Mouse (Mus musculus) neural tube, embryonic 13.5 days (tissue): Measurements from ENCODE around the gene Catsperd. TPM values are rescaled to one million over a fixed set of nuclear protein-coding genes. Genes with fewer than 3 reads are reported as not detected.

ENCODE experiments used
- ATAC-seq: fragments of 200-750 bp; cut with Nextera tagmentation; 2 replicates; pipeline ENCODE4 v1.8.0; 2017; ENCODE audit warnings: low read depth, mild to moderate bottlenecking, moderate TSS enrichment, moderate library complexity
- H3K27ac ChIP-seq: fragments of 300-500 bp; sonication (generic); replicated peaks from 2 replicates; pipeline ENCODE4 v1.5.1; 2015; ENCODE audit warnings: moderate library complexity, mild to moderate bottlenecking, inconsistent platforms
- H3K27me3 ChIP-seq: fragments of 300-500 bp; sonication (generic); 2 replicates; pipeline ENCODE4 v1.6.1; 2015; ENCODE audit warnings: mild to moderate bottlenecking, inconsistent platforms
- H3K36me3 ChIP-seq: fragments of 300-500 bp; sonication (generic); 2 replicates; pipeline ENCODE4 v1.6.1; 2015; ENCODE audit warnings: mild to moderate bottlenecking, inconsistent platforms
- H3K4me1 ChIP-seq: fragments of 300-500 bp; sonication (generic); replicated peaks from 2 replicates; pipeline ENCODE4 v1.6.1; 2015; ENCODE audit warnings: inconsistent platforms
- H3K4me2 ChIP-seq: fragments of 300-500 bp; sonication (generic); 2 replicates; pipeline ENCODE4 v1.6.1; 2015; ENCODE audit warnings: inconsistent platforms, mild to moderate bottlenecking, moderate library complexity
- H3K4me3 ChIP-seq: fragments of 300-500 bp; sonication (generic); 2 replicates; pipeline ENCODE4 v1.5.1; 2015; ENCODE audit warnings: mild to moderate bottlenecking, inconsistent platforms
- H3K9ac ChIP-seq: fragments of 300-500 bp; sonication (generic); 2 replicates; pipeline ENCODE4 v1.6.1; 2015; ENCODE audit warnings: moderate library complexity, mild to moderate bottlenecking, inconsistent platforms
- H3K9me3 ChIP-seq: fragments of 300-500 bp; sonication (generic); 2 replicates; pipeline ENCODE4 v1.6.1; 2016; ENCODE audit warnings: inconsistent platforms
- WGBS: fragments of 180-500 bp; shearing (Covaris S2); methylation state at CpG from one replicate; pipeline ENCODE4 v1.1.7; 2015; 5-methylcytosine and 5-hydroxymethylcytosine counted together
- polyA plus RNA-seq: library from polyadenylated mRNA; unstranded; fragments of >200 nt; fragmentation: Nextera tagmentation; extraction: Ambion mirVana; gene quantifications from 2 replicates; pipeline ENCODE4 v1.2.1, GENCODE M21; 2015

Catsperd gene
- polyA plus RNA-seq, 1 experiment from 2014 or later, result 1.7 TPM

- Histone ChIP-seq H3K9me3 (no peaks in the 10 kb centered on the region), H3K4me2 (no peak overlapping the region), H3K4me1 (no peaks in the 10 kb centered on the region), H3K9ac (no peak overlapping the region), H3K36me3 (no peaks in the 10 kb centered on the region), H3K27ac (no peak overlapping the region), H3K27me3 (no peaks in the 10 kb centered on the region), H3K4me3 (no peak overlapping the region)
- ATAC-seq, result no peak
- 86% methylated on average over 4 of the region's 4 CpGs for WGBS
Observed at GRCm38 (mm10) chr17:56643237-56643636, 15.3 kb downstream of the Catsperd start.

- 70% methylated on average over 12 of the region's 13 CpGs for WGBS
- no peak overlapping the region for H3K4me2 ChIP-seq
- H3K9me3 ChIP-seq, result no peaks in the 10 kb centered on the region
- H3K4me1 ChIP-seq, result 0 out of 2 replicates have a peak, but pooled peaks cover 8% of the 10 kb centered on the region
- H3K27me3 ChIP-seq, result no peaks in the 10 kb centered on the region
- no peaks in the 10 kb centered on the region for H3K36me3 ChIP-seq
- H3K27ac ChIP-seq, result no peak overlapping the region
- no peak overlapping the region for H3K4me3 ChIP-seq
- H3K9ac ChIP-seq, result no peak overlapping the region
- ATAC-seq, result no peak
Observed at GRCm38 (mm10) chr17:56647546-56647945, 19.6 kb downstream of the Catsperd start.

GRCm38 (mm10) chr17:56651801-56652200 lies 23.9 kb downstream of the Catsperd start:
- Histone ChIP-seq H3K4me2 (no peak overlapping the region), H3K9me3 (no peaks in the 10 kb centered on the region), H3K9ac (no peak overlapping the region), H3K4me1 (0 out of 2 replicates have a peak, but pooled peaks cover 8% of the 10 kb centered on the region), H3K27me3 (no peaks in the 10 kb centered on the region), H3K27ac (no peak overlapping the region), H3K4me3 (no peak overlapping the region), H3K36me3 (no peaks in the 10 kb centered on the region)
- ATAC-seq, result no peak
- 31% methylated on average over 10 of the region's 10 CpGs for WGBS

GRCm38 (mm10) chr17:56654771-56655170 lies 26.8 kb downstream of the Catsperd start:
- 85% methylated on average over 2 of the region's 2 CpGs for WGBS
- no peak overlapping the region for H3K4me3 ChIP-seq
- ATAC-seq, result no peak

GRCm38 (mm10) chr17:56655311-56655710 lies 27.4 kb downstream of the Catsperd start:
- no peak for ATAC-seq

More at GRCm38 (mm10) chr17:56654771-56655170, 26.8 kb downstream of the Catsperd start:
- Histone ChIP-seq H3K4me2 (no peak overlapping the region), H3K27ac (no peak overlapping the region), H3K9ac (no peak overlapping the region), H3K9me3 (no peaks in the 10 kb centered on the region), H3K27me3 (no peaks in the 10 kb centered on the region), H3K4me1 (0 out of 2 replicates have a peak, but pooled peaks cover 8% of the 10 kb centered on the region), H3K36me3 (no peaks in the 10 kb centered on the region)

GRCm38 (mm10) chr17:56656171-56656570 lies 28.2 kb downstream of the Catsperd start:
- H3K4me1 ChIP-seq, result 0 out of 2 replicates have a peak, but pooled peaks cover 8% of the 10 kb centered on the region
- no peak overlapping the region for H3K4me3 ChIP-seq
- H3K9ac ChIP-seq, result no peak overlapping the region
- no peaks in the 10 kb centered on the region for H3K36me3 ChIP-seq
- no peaks in the 10 kb centered on the region for H3K27me3 ChIP-seq
- H3K9me3 ChIP-seq, result no peaks in the 10 kb centered on the region
- WGBS, result 88% methylated on average over 6 of the region's 6 CpGs
- no peak overlapping the region for H3K4me2 ChIP-seq
- no peak for ATAC-seq
- H3K27ac ChIP-seq, result no peak overlapping the region

More at GRCm38 (mm10) chr17:56655311-56655710, 27.4 kb downstream of the Catsperd start:
- WGBS, result 79% methylated on average over 3 of the region's 3 CpGs
- H3K4me1 ChIP-seq, result 0 out of 2 replicates have a peak, but pooled peaks cover 8% of the 10 kb centered on the region
- H3K4me2 ChIP-seq, result no peak overlapping the region
- H3K36me3 ChIP-seq, result no peaks in the 10 kb centered on the region
- no peak overlapping the region for H3K9ac ChIP-seq
- H3K27ac ChIP-seq, result no peak overlapping the region
- no peaks in the 10 kb centered on the region for H3K27me3 ChIP-seq
- no peaks in the 10 kb centered on the region for H3K9me3 ChIP-seq
- no peak overlapping the region for H3K4me3 ChIP-seq

- no peak for ATAC-seq
Observed at GRCm38 (mm10) chr17:56663659-56664058, 35.7 kb downstream of the Catsperd start.

GRCm38 (mm10) chr17:56664333-56664732 lies 36.4 kb downstream of the Catsperd start:
- Histone ChIP-seq H3K4me2 (peak overlapping the region; percentile 3; the same call in 1 of the 2 replicates), H3K9me3 (no peaks in the 10 kb centered on the region), H3K36me3 (no peaks in the 10 kb centered on the region), H3K4me3 (no peak overlapping the region), H3K9ac (no peak overlapping the region), H3K4me1 (peaks cover 15% of the 10 kb centered on the region; the same call in 1 of the 2 replicates), H3K27ac (no peak overlapping the region), H3K27me3 (peaks cover 17% of the 10 kb centered on the region)
- WGBS, result 5% methylated on average over 10 of the region's 10 CpGs
- no peak for ATAC-seq

More at GRCm38 (mm10) chr17:56663659-56664058, 35.7 kb downstream of the Catsperd start:
- Histone ChIP-seq H3K27me3 (peaks cover 16% of the 10 kb centered on the region), H3K9me3 (no peaks in the 10 kb centered on the region), H3K36me3 (no peaks in the 10 kb centered on the region), H3K9ac (0 out of 2 replicates have a peak overlapping the region, but pooled peaks have one; percentile 2), H3K4me1 (peaks cover 15% of the 10 kb centered on the region; the same call in 1 of the 2 replicates), H3K4me2 (peak overlapping the region; percentile 3; the same call in 1 of the 2 replicates), H3K4me3 (no peak overlapping the region), H3K27ac (no peak overlapping the region)
- WGBS, result 62% methylated on average over 3 of the region's 3 CpGs

GRCm38 (mm10) chr17:56666384-56666783 lies 38.4 kb downstream of the Catsperd start:
- H3K9me3 ChIP-seq, result no peaks in the 10 kb centered on the region
- H3K9ac ChIP-seq, result no peak overlapping the region
- ATAC-seq, result no peak
- no peak overlapping the region for H3K4me2 ChIP-seq
- H3K4me3 ChIP-seq, result no peak overlapping the region
- 90% methylated on average over 4 of the region's 4 CpGs for WGBS
- H3K27ac ChIP-seq, result no peak overlapping the region
- peaks cover 17% of the 10 kb centered on the region for H3K27me3 ChIP-seq
- H3K4me1 ChIP-seq, result peaks cover 15% of the 10 kb centered on the region; the same call in 1 of the 2 replicates
- H3K36me3 ChIP-seq, result no peaks in the 10 kb centered on the region

GRCm38 (mm10) chr17:56667591-56667990 lies 39.6 kb downstream of the Catsperd start:
- no peak overlapping the region for H3K9ac ChIP-seq
- H3K4me2 ChIP-seq, result no peak overlapping the region
- peaks cover 19% of the 10 kb centered on the region for H3K4me1 ChIP-seq
- H3K9me3 ChIP-seq, result no peaks in the 10 kb centered on the region
- 82% methylated on average over 3 of the region's 3 CpGs for WGBS
- H3K36me3 ChIP-seq, result no peaks in the 10 kb centered on the region
- H3K27me3 ChIP-seq, result peaks cover 17% of the 10 kb centered on the region
- no peak overlapping the region for H3K4me3 ChIP-seq
- H3K27ac ChIP-seq, result no peak overlapping the region
- no peak for ATAC-seq

- 0 out of 2 replicates have a peak, but pooled peaks have one; percentile 4 for ATAC-seq
- WGBS, result 5% methylated on average over 31 of the region's 31 CpGs
Observed at GRCm38 (mm10) chr17:56668384-56669144, 40.6 kb downstream of the Catsperd start.

GRCm38 (mm10) chr17:56669766-56670165 lies 41.8 kb downstream of the Catsperd start:
- Histone ChIP-seq H3K27ac (no peak overlapping the region), H3K9me3 (no peaks in the 10 kb centered on the region), H3K27me3 (peaks cover 17% of the 10 kb centered on the region), H3K4me1 (peaks cover 19% of the 10 kb centered on the region), H3K4me2 (no peak overlapping the region), H3K36me3 (no peaks in the 10 kb centered on the region), H3K4me3 (no peak overlapping the region), H3K9ac (no peak overlapping the region)
- ATAC-seq, result no peak
- 89% methylated on average over 8 of the region's 8 CpGs for WGBS

More at GRCm38 (mm10) chr17:56668384-56669144, 40.6 kb downstream of the Catsperd start:
- H3K4me3 ChIP-seq, result peak overlapping the region; percentile 38
- H3K4me1 ChIP-seq, result peaks cover 20% of the 10 kb centered on the region
- no peaks in the 10 kb centered on the region for H3K9me3 ChIP-seq
- H3K27me3 ChIP-seq, result peaks cover 17% of the 10 kb centered on the region
- no peak overlapping the region for H3K27ac ChIP-seq
- H3K4me2 ChIP-seq, result peak overlapping the region; percentile 72
- H3K36me3 ChIP-seq, result no peaks in the 10 kb centered on the region
- H3K9ac ChIP-seq, result peak overlapping the region; percentile 60
